Mouse (Mus musculus) gastrocnemius, postnatal 36 days (tissue): Measurements from ENCODE around the gene Tmed8. TPM values are rescaled to one million over a fixed set of nuclear protein-coding genes. Genes with fewer than 3 reads are reported as not detected.
A peak's percentile ranks its signal among the peaks of the same experiment; 100 is the strongest.
"Not testable (repeated sequence)": the region's sequence is repeated elsewhere in the genome, so short reads cannot be mapped to it uniquely, and the experiment has no call there.

Experiments
- DNase-seq, 2 experiments: peaks; one replicate each; pipeline ENCODE4 v3.0.0; 2022
- intact Hi-C: fragments of 180-260 bp; cut with DNase I; formaldehyde crosslinking; loops from one replicate; pipeline ENCODE4 v1.15.1; 2025
- total RNA-seq, 2 experiments: library from RNA; stranded (reverse); gene quantifications; 2 replicates each; pipeline ENCODE4 v1.2.3; 2021

Tmed8 gene
- total RNA-seq, 2 experiments from 2014 or later, result 1.7 to 1.9 TPM

DNA sequence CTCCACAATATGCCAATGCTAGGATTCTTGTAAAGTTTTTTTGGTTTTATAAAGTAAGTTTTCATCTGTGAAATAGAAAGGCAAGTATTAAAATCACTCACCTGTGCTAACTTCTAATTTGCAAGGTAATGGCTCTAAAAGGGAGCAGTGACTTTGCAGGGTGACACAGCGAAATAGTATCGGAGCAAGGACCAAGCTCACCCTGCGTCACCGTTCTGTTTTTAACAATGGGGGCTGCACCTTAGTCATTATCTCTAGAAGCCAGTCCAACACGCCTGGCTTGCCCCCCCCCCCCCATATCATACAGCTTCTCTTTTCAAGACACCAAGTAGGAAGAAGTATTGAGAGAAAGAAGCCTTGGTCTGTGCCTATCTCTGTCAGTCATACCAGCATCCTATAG lies 39.4 kb downstream of the Tmed8 start:
- no peak for DNase-seq

DNA sequence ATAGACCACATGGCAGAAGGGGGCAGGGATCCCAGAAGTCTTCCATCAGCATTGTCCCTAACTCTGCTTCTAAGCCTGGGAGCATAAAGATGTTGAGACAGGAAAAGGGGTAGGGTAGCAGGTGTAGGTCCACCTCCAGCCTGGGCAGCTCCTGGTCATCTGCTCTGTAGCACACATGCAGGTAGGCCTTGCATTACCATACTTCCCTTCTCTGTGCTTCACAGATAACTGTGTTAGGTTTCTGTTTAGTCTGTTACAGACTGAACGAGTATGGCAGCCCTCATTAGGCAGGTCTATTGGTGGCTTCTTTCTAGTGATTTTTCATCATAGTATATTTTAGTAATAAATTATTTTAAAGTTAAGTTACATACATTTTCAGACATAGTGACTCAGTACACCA lies 39.9 kb downstream of the Tmed8 start:
- intact Hi-C loops, result no loop called here

More for the DNA sequence above, 39.4 kb downstream of the Tmed8 start:
- intact Hi-C loops, result no loop called here

GRCm38 (mm10) chr12:87158099-87158498 lies 42.2 kb downstream of the Tmed8 start:
- intact Hi-C loops, result loop anchor here (10.0 kb wide), 1 partner anchor 117 kb away; no protein-coding TSS in a partner anchor
- DNase-seq, result no peak

More for the DNA sequence above, 39.9 kb downstream of the Tmed8 start:
- DNase-seq, result no peak

- no peak for DNase-seq
- intact Hi-C loops, result loop anchor here (10.0 kb wide), 1 partner anchor 117 kb away; no protein-coding TSS in a partner anchor
Measured at GRCm38 (mm10) chr12:87157361-87157760, 42.9 kb downstream of the Tmed8 start.

DNA sequence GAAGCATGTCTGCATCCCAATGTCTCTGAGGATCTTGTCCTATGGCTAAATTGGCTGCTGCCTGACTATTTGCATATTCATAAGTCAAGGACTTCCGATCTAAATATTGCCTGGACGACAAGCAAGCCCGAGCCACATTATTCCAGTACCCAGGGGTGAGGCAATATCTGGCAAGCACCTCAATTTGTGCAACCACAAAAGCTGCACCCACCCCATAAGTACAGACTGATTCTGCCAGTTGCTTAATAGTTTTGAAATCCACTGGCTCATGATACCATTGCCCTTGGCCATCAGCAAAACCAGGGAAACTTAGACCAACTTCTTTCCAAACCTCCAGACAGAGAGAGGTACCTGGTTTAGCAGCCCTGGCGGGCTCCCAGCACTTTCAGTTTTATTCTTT lies 45.8 kb downstream of the Tmed8 start:
- intact Hi-C loops, result loop anchor here (10.0 kb wide), 1 partner anchor 120 kb away; no protein-coding TSS in a partner anchor
- not testable (repeated sequence) for DNase-seq

GRCm38 (mm10) chr12:87149471-87149870 lies 50.8 kb downstream of the Tmed8 start:
- intact Hi-C loops, result no loop called here

DNA sequence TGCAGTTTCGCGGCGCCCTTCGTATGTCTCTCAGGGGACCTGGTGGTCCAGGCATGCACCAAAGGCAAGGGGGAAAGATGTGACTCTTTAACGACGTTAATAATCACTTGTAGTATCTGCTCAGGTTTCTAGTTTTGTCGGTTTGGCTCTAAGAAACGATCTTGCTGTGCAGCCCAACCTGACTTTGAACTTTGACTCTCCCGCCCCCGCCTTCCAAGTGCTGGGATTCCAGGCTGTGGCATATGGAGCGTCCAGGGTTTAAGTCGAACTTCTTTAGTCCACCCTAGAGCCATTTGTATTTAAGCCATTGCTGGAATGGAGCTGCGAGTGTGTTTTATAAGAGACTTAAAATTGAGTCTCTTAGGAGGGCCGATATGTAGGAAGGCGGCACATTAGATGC lies 52.1 kb downstream of the Tmed8 start:
- intact Hi-C loops, result no loop called here

More at GRCm38 (mm10) chr12:87149471-87149870, 50.8 kb downstream of the Tmed8 start:
- no peak for DNase-seq

GRCm38 (mm10) chr12:87147395-87148089 lies 52.7 kb downstream of the Tmed8 start, which contains the start of gene Pomt2:
Gene Pomt2 (minus strand): TSS chr12:87147968.
- intact Hi-C loops, result no loop called here
- peak; percentile 83 to 91 for DNase-seq

More for the DNA sequence above, 52.1 kb downstream of the Tmed8 start:
- no peak for DNase-seq

- DNase-seq, result peak; percentile 74 to 84
- intact Hi-C loops, result no loop called here
Measured at GRCm38 (mm10) chr12:87146966-87147365, 53.3 kb downstream of the Tmed8 start, which contains the start of gene Gstz1. Gene Gstz1 (plus strand): TSS chr12:87147165.

GRCm38 (mm10) chr12:87142156-87142555 lies 58.1 kb downstream of the Tmed8 start:
- intact Hi-C loops, result no loop called here
- no peak for DNase-seq

DNA sequence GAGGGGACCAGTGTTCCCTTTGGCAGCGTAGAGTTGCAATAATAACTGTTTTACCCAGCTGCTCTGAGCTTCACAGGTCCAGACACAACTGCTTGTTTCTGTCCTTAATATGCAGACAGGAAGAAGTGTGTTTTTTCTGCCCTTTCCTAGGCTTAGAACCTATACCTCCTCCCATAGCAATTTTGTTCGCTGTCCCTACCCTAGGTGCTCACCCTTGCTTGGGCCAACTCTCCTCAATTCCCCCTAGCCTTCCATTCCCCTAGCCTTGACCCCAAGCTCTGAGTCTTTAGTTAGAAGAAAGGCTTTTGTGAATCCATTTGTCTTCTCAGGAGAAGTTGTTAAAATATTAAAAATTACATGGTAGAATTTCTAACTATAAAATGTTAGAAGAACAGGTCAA lies 61.5 kb downstream of the Tmed8 start:
- intact Hi-C loops, result loop anchor here (10.0 kb wide), 1 partner anchor 196 kb away; no protein-coding TSS in a partner anchor
- no peak for DNase-seq

DNA sequence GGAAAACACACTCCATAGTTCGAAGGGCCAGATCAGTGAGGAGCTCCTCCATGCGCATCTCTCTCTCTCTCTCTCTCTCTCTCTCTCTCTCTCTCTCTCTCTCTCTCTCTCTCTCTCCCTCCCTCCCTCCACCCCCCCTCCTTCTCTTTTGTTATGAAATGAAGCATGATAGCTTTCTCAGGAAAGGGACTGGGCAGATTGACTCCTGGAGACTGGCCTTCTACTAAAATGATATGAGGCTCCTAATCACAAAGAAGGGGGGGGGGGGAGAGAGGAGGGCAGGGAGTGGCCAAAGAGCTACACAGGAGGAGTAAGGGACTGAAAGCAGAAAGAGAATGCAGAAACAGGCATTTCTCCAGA lies 61.9 kb downstream of the Tmed8 start:
- DNase-seq, result no peak
- intact Hi-C loops, result loop anchor here (10.0 kb wide), 1 partner anchor 196 kb away; no protein-coding TSS in a partner anchor

- intact Hi-C loops, result loop anchor here (10.0 kb wide), 1 partner anchor 197 kb away; no protein-coding TSS in a partner anchor
- no peak for DNase-seq
Measured at GRCm38 (mm10) chr12:87137439-87138341, 62.6 kb downstream of the Tmed8 start.

DNA sequence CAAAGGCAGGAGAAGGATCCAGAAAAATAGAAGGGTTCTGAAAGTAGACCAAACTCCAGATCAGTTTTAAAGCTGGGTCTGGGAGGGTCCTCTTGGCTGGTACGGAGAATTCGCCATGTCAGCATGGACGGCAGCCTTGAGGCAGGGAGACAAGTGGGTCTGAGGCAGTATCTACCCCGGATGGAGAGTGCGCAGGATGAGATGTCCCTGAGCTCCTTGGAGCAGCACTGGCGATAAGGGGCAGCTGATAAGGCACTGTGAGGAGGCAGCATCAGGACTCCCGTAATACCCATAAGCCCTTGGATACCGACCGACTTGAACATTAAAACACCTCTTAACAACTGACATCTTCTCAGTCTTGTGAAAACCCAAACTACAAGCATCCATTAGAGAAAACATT lies 67.5 kb downstream of the Tmed8 start:
- intact Hi-C loops, result loop anchor here (10.0 kb wide), 1 partner anchor 202 kb away; no protein-coding TSS in a partner anchor
- no peak for DNase-seq

GRCm38 (mm10) chr12:87132210-87132609 lies 68.0 kb downstream of the Tmed8 start:
- DNase-seq, result no peak
- intact Hi-C loops, result loop anchor here (10.0 kb wide), 1 partner anchor 203 kb away; no protein-coding TSS in a partner anchor

- no peak for DNase-seq
Measured at GRCm38 (mm10) chr12:87131619-87132018, 68.6 kb downstream of the Tmed8 start.

DNA sequence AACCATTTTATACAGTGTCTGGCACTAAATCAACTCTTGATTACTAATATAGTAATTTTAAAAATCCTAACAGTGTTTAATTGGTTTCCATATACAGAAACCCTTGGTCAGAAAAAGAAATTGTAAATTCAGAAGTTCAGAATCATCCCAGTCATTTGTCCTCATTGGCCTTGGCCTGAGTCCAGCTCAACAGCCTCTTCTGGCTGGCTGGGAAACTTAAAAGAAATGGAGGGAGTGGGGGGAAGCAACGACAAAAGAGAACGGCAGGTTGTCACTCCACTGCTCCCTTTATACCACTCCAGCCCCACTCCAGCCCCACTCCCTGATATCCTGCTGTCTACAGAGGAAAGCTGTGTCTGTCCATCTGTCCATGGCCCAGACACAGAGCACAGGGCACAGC lies 69.1 kb downstream of the Tmed8 start:
- DNase-seq, result no peak
- intact Hi-C loops, result loop anchor here (10.0 kb wide), 1 partner anchor 204 kb away; no protein-coding TSS in a partner anchor

More at GRCm38 (mm10) chr12:87131619-87132018, 68.6 kb downstream of the Tmed8 start:
- intact Hi-C loops, result loop anchor here (10.0 kb wide), 1 partner anchor 203 kb away; no protein-coding TSS in a partner anchor

- no peak for DNase-seq
- intact Hi-C loops, result loop anchor here (10.0 kb wide), 1 partner anchor 205 kb away; no protein-coding TSS in a partner anchor
Measured at GRCm38 (mm10) chr12:87130224-87130623, 70.0 kb downstream of the Tmed8 start.

DNA sequence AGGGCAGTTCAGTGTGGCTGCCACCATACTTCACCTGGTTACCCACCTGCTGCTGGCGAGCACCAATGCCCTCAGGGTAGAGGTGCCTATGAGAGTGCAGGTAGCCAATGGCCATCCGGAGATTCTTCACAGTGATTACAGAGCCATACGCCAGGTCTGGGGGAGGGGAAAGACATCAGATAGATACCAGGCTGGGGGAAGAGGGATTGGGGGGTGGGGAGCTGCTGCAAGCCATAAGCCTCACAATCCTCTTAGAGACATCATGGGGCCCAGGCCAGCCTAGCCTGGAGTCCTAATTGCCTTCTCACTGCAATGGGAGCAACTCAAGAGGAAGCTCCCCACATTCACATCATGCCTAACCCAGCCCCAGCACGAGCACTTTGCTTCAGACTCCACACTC lies 73.0 kb downstream of the Tmed8 start:
- intact Hi-C loops, result no loop called here
- DNase-seq, result no peak

DNA sequence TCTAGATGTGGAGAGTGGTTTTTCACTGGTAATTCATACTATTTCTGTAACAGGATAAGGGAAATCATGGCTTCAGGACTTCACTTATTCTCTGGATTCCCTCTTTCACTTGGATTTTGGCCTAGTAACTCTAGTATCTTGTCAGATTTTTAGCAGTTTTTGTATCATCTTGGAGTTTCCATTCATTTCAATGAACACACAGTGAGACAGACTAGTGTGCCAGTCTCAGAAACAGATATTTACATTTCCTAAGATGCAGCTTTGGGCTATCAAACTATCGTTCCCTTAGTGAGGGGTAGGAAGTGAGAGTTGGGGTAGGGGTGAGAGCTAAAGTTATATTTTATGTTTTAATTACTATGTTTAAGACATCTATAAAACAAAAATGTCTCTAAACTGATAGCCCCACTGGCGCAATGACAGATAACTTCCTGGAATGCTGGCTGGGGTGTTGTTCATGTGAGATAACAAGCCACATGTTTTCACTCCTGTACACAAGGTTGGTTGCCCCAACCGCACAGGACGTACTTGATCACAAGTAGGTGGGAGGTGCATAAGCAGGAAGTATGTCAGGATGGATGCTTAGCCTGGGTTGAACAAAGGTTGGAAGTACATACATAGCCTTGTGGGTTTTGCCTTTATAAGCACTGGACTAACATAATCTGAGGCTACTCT lies 78.2 kb downstream of the Tmed8 start:
- DNase-seq, result no peak
- intact Hi-C loops, result no loop called here
